Mouse (Mus musculus) hindbrain, embryonic 16.5 days (tissue): ENCODE data around the gene Il20ra. TPM values are rescaled to one million over a fixed set of nuclear protein-coding genes. Genes with fewer than 3 reads are reported as not detected.
A peak's percentile ranks its signal among the peaks of the same experiment; 100 is the strongest.

ENCODE experiments used
- ATAC-seq: fragments of 200-750 bp; cut with Nextera tagmentation; 2 replicates; pipeline ENCODE4 v1.8.0; 2017; ENCODE audit warnings: moderate TSS enrichment, moderate library complexity
- H3K27ac ChIP-seq: fragments of 300-500 bp; sonication (generic); 2 replicates; pipeline ENCODE4 v1.5.1; 2014; ENCODE audit warnings: low read depth, mild to moderate bottlenecking, control low read depth, low read length, moderate library complexity
- H3K27me3 ChIP-seq: fragments of 300-500 bp; sonication (generic); replicated peaks from 2 replicates; pipeline ENCODE4 v1.6.1; 2014; ENCODE audit warnings: low read length; ENCODE audit not compliant: control insufficient read depth, insufficient read depth
- H3K36me3 ChIP-seq: fragments of 300-500 bp; sonication (generic); 2 replicates; pipeline ENCODE4 v1.6.1; 2014; ENCODE audit warnings: mild to moderate bottlenecking, low read length, moderate library complexity, mixed read lengths; ENCODE audit not compliant: control insufficient read depth, insufficient read depth
- H3K4me1 ChIP-seq: fragments of 300-500 bp; sonication (generic); 2 replicates; pipeline ENCODE4 v1.6.1; 2014; ENCODE audit warnings: low read depth, low read length; ENCODE audit not compliant: control insufficient read depth, insufficient read depth
- H3K4me2 ChIP-seq: fragments of 300-500 bp; sonication (generic); 2 replicates; pipeline ENCODE4 v1.6.1; 2014; ENCODE audit warnings: mild to moderate bottlenecking, low read length, control low read depth, moderate library complexity
- H3K4me3 ChIP-seq: fragments of 300-500 bp; sonication (generic); 2 replicates; pipeline ENCODE4 v1.5.1; 2014; ENCODE audit warnings: mild to moderate bottlenecking, low read length, control low read depth, moderate library complexity
- H3K9ac ChIP-seq: fragments of 300-500 bp; sonication (generic); 2 replicates; pipeline ENCODE4 v1.6.1; 2014; ENCODE audit warnings: low read depth, mild to moderate bottlenecking, control low read depth, low read length, moderate library complexity
- H3K9me3 ChIP-seq: fragments of 300-500 bp; sonication (generic); 2 replicates; pipeline ENCODE4 v1.6.1; 2014; ENCODE audit warnings: mild to moderate bottlenecking, low read length, moderate library complexity; ENCODE audit not compliant: control insufficient read depth
- WGBS: fragments of 180-500 bp; shearing (Covaris S2); extraction: QIAGEN DNeasy Blood & Tissue Kit; methylation state at CpG from one replicate; pipeline ENCODE4 v1.1.7; 2014; 5-methylcytosine and 5-hydroxymethylcytosine counted together
- polyA plus RNA-seq: library from polyadenylated mRNA; unstranded; fragments of >200 nt; fragmentation: Nextera tagmentation; extraction: Ambion mirVana; gene quantifications from 2 replicates; pipeline ENCODE4 v1.2.1, GENCODE M21; 2015

Gene Il20ra
- 0.44 and 0.75 TPM in 2 replicates for polyA plus RNA-seq

- Histone ChIP-seq H3K27me3 (0 out of 2 replicates have a peak, but pooled peaks cover 2% of the 10 kb centered on the region), H3K36me3 (no peaks in the 10 kb centered on the region), H3K9ac (peak within 1 kb of the TSS; percentile 63), H3K4me3 (peak within 1 kb of the TSS; percentile 50), H3K4me1 (peaks cover 5% of the 10 kb centered on the region; the same call in 1 of the 2 replicates), H3K4me2 (peak within 1 kb of the TSS; percentile 89), H3K9me3 (no peaks in the 10 kb centered on the region), H3K27ac (no peak within 1 kb of the TSS)
- under 1% methylated on average over 27 of the region's 29 CpGs for WGBS
- peak; percentile 86 for ATAC-seq
Observed at GRCm38 (mm10) chr10:19712421-19712836, at the start of gene Il20ra. TSS of gene Il20ra (plus strand) at chr10:19712570.

- Histone ChIP-seq H3K4me3 (no peak overlapping the region), H3K4me1 (no peaks in the 10 kb centered on the region), H3K27ac (no peak overlapping the region), H3K36me3 (no peaks in the 10 kb centered on the region), H3K27me3 (no peaks in the 10 kb centered on the region), H3K4me2 (no peak overlapping the region), H3K9me3 (no peaks in the 10 kb centered on the region), H3K9ac (no peak overlapping the region)
- WGBS, result 86% methylated on average over 5 of the region's 5 CpGs
- ATAC-seq, result no peak
Observed at GRCm38 (mm10) chr10:19668973-19669372, 43.4 kb upstream of the Il20ra start.

- no peak overlapping the region for H3K27ac ChIP-seq
- no peak overlapping the region for H3K9ac ChIP-seq
- H3K4me2 ChIP-seq, result no peak overlapping the region
- no peaks in the 10 kb centered on the region for H3K4me1 ChIP-seq
- H3K9me3 ChIP-seq, result no peaks in the 10 kb centered on the region
- H3K4me3 ChIP-seq, result no peak overlapping the region
- H3K36me3 ChIP-seq, result no peaks in the 10 kb centered on the region
- no peak for ATAC-seq
- H3K27me3 ChIP-seq, result no peaks in the 10 kb centered on the region
Observed at GRCm38 (mm10) chr10:19672015-19672414, 40.4 kb upstream of the Il20ra start.

GRCm38 (mm10) chr10:19673146-19673545 lies 39.2 kb upstream of the Il20ra start:
- 95% methylated on average over 1 of the region's 1 CpGs for WGBS
- Histone ChIP-seq H3K9me3 (no peaks in the 10 kb centered on the region), H3K4me2 (no peak overlapping the region), H3K27ac (no peak overlapping the region), H3K36me3 (no peaks in the 10 kb centered on the region), H3K9ac (no peak overlapping the region), H3K4me1 (no peaks in the 10 kb centered on the region), H3K4me3 (no peak overlapping the region), H3K27me3 (no peaks in the 10 kb centered on the region)
- no peak for ATAC-seq

GRCm38 (mm10) chr10:19687686-19688085 lies 24.7 kb upstream of the Il20ra start:
- H3K27ac ChIP-seq, result no peak overlapping the region
- no peak overlapping the region for H3K4me2 ChIP-seq
- H3K36me3 ChIP-seq, result no peaks in the 10 kb centered on the region
- no peak for ATAC-seq
- no peaks in the 10 kb centered on the region for H3K9me3 ChIP-seq
- no peaks in the 10 kb centered on the region for H3K27me3 ChIP-seq
- no peak overlapping the region for H3K4me3 ChIP-seq
- H3K4me1 ChIP-seq, result no peaks in the 10 kb centered on the region
- no peak overlapping the region for H3K9ac ChIP-seq
- 81% methylated on average over 3 of the region's 3 CpGs for WGBS

- Histone ChIP-seq H3K4me1 (no peaks in the 10 kb centered on the region), H3K27ac (no peak overlapping the region)
- WGBS, result 73% methylated on average over 3 of the region's 3 CpGs
Observed at GRCm38 (mm10) chr10:19691287-19691686, 21.1 kb upstream of the Il20ra start.

GRCm38 (mm10) chr10:19691771-19692170 lies 20.6 kb upstream of the Il20ra start:
- H3K4me1 ChIP-seq, result no peaks in the 10 kb centered on the region
- H3K9me3 ChIP-seq, result no peaks in the 10 kb centered on the region
- no peak overlapping the region for H3K9ac ChIP-seq
- no peak overlapping the region for H3K27ac ChIP-seq
- no peaks in the 10 kb centered on the region for H3K27me3 ChIP-seq
- H3K4me3 ChIP-seq, result no peak overlapping the region
- no peak for ATAC-seq
- no peaks in the 10 kb centered on the region for H3K36me3 ChIP-seq
- H3K4me2 ChIP-seq, result no peak overlapping the region
- 81% methylated on average over 13 of the region's 13 CpGs for WGBS

More at GRCm38 (mm10) chr10:19691287-19691686, 21.1 kb upstream of the Il20ra start:
- Histone ChIP-seq H3K9me3 (no peaks in the 10 kb centered on the region), H3K27me3 (no peaks in the 10 kb centered on the region), H3K36me3 (no peaks in the 10 kb centered on the region), H3K9ac (no peak overlapping the region), H3K4me2 (no peak overlapping the region), H3K4me3 (no peak overlapping the region)
- ATAC-seq, result no peak

GRCm38 (mm10) chr10:19692332-19692731 lies 20.0 kb upstream of the Il20ra start:
- Histone ChIP-seq H3K27me3 (no peaks in the 10 kb centered on the region), H3K4me3 (no peak overlapping the region), H3K9ac (no peak overlapping the region), H3K36me3 (no peaks in the 10 kb centered on the region), H3K4me1 (no peaks in the 10 kb centered on the region), H3K9me3 (no peaks in the 10 kb centered on the region), H3K27ac (no peak overlapping the region), H3K4me2 (no peak overlapping the region)
- 91% methylated on average over 7 of the region's 7 CpGs for WGBS
- ATAC-seq, result no peak

- 59% methylated on average over 8 of the region's 8 CpGs for WGBS
- H3K9ac ChIP-seq, result no peak overlapping the region
- no peaks in the 10 kb centered on the region for H3K4me1 ChIP-seq
- H3K27me3 ChIP-seq, result no peaks in the 10 kb centered on the region
- no peaks in the 10 kb centered on the region for H3K9me3 ChIP-seq
- peak; percentile 86 for ATAC-seq
- H3K36me3 ChIP-seq, result no peaks in the 10 kb centered on the region
- H3K4me3 ChIP-seq, result no peak overlapping the region
- no peak overlapping the region for H3K4me2 ChIP-seq
- H3K27ac ChIP-seq, result no peak overlapping the region
Observed at GRCm38 (mm10) chr10:19692988-19693387, 19.4 kb upstream of the Il20ra start.

GRCm38 (mm10) chr10:19693629-19694028 lies 18.7 kb upstream of the Il20ra start:
- no peaks in the 10 kb centered on the region for H3K9me3 ChIP-seq
- no peak overlapping the region for H3K4me3 ChIP-seq
- no peaks in the 10 kb centered on the region for H3K4me1 ChIP-seq
- no peak overlapping the region for H3K27ac ChIP-seq
- WGBS, result 69% methylated on average over 2 of the region's 2 CpGs
- no peak for ATAC-seq
- H3K27me3 ChIP-seq, result no peaks in the 10 kb centered on the region
- H3K4me2 ChIP-seq, result no peak overlapping the region
- H3K9ac ChIP-seq, result no peak overlapping the region
- H3K36me3 ChIP-seq, result no peaks in the 10 kb centered on the region
